Mouse (Mus musculus) liver, postnatal 0 days (tissue): ENCODE results near the gene Sele.

Experiments
- CTCF ChIP-seq: sonication (generic); IDR thresholded peaks from 2 replicates; pipeline ENCODE4 v1.5.1; 2016; ENCODE audit warnings: antibody characterized with exemption, low read depth
- EP300 ChIP-seq: IDR thresholded peaks from 2 replicates; pipeline ENCODE4 v1.6.1; 2016; ENCODE audit warnings: antibody characterized with exemption, low read depth, mild to moderate bottlenecking

DNA sequence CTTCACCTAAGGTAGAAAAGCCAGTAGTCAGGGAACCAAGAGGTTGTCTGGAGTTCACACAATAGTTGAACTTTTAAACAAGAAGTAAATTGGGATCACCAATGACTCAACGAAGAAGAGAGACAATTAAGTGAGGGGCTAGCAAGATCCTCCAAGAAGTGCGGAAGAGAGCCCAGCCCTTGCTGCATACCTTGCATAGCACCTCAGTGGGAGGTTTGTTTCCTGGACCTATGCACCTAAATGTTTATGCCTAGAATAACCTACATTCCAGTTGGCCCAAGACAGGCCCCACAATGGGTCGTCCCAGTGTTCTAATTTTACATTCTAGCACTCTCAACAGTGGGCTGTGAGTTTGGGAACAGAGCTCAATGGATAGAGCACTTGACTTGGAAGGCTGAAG lies 43.7 kb upstream of the Sele start:
- TF ChIP-seq CTCF: no peak
- no peak for TF ChIP-seq EP300
